Mouse (Mus musculus) limb, embryonic 11.5 days (tissue): ENCODE data around the gene Gdf11. TPM values are rescaled to one million over a fixed set of nuclear protein-coding genes. Genes with fewer than 3 reads are reported as not detected.

Experiments
- ATAC-seq: fragments of 200-750 bp; cut with Nextera tagmentation; 2 replicates; pipeline ENCODE4 v1.8.0; 2017; ENCODE audit warnings: low read depth; ENCODE audit not compliant: insufficient number of reproducible peaks, low FRiP score, low TSS enrichment
- DNase-seq: peaks from one replicate; pipeline ENCODE4 v3.0.0-alpha.2; 2015; ENCODE audit warnings: low spot score
- H3K27ac ChIP-seq: fragments of 300-500 bp; sonication (generic); replicated peaks from 2 replicates; pipeline ENCODE4 v1.5.1; 2014; ENCODE audit warnings: low read depth, mild to moderate bottlenecking, low read length
- H3K27me3 ChIP-seq: fragments of 300-500 bp; sonication (generic); 2 replicates; pipeline ENCODE4 v1.6.1; 2014; ENCODE audit warnings: mild to moderate bottlenecking, low read length, mixed read lengths; ENCODE audit not compliant: control insufficient read depth, insufficient read depth
- H3K36me3 ChIP-seq: fragments of 300-500 bp; sonication (generic); 2 replicates; pipeline ENCODE4 v1.6.1; 2014; ENCODE audit warnings: mild to moderate bottlenecking, low read length, moderate library complexity, mixed read lengths; ENCODE audit not compliant: control insufficient read depth, insufficient read depth
- H3K4me1 ChIP-seq: fragments of 300-500 bp; sonication (generic); 2 replicates; pipeline ENCODE4 v1.6.1; 2014; ENCODE audit warnings: low read length, mixed read lengths; ENCODE audit not compliant: control insufficient read depth, insufficient read depth
- H3K4me2 ChIP-seq: fragments of 300-500 bp; sonication (generic); 2 replicates; pipeline ENCODE4 v1.6.1; 2014; ENCODE audit warnings: low read depth, mild to moderate bottlenecking, moderate library complexity; ENCODE audit not compliant: severe bottlenecking
- H3K4me3 ChIP-seq: fragments of 300-500 bp; sonication (generic); 2 replicates; pipeline ENCODE4 v1.5.1; 2014; ENCODE audit warnings: low read depth, low read length
- H3K9ac ChIP-seq: fragments of 300-500 bp; sonication (generic); 2 replicates; pipeline ENCODE4 v1.6.1; 2014; ENCODE audit warnings: mild to moderate bottlenecking, low read length
- H3K9me3 ChIP-seq: fragments of 300-500 bp; sonication (generic); 2 replicates; pipeline ENCODE4 v1.6.1; 2016; ENCODE audit warnings: low read length; ENCODE audit not compliant: control insufficient read depth
- WGBS: fragments of 180-500 bp; shearing (Covaris S2); extraction: QIAGEN DNeasy Blood & Tissue Kit; methylation state at CpG from one replicate; pipeline ENCODE4 v1.1.7; 2014; 5-methylcytosine and 5-hydroxymethylcytosine counted together
- polyA plus RNA-seq: library from polyadenylated mRNA; unstranded; fragments of >200 nt; fragmentation: Nextera tagmentation; extraction: Ambion mirVana; gene quantifications from 2 replicates; pipeline ENCODE4 v1.2.1, GENCODE M21; 2014

Gene Gdf11
- polyA plus RNA-seq, 1 experiment from 2014 or later, result 17.5 TPM

- 88% methylated on average over 2 of the region's 2 CpGs for WGBS
- no peak for ATAC-seq
- H3K36me3 ChIP-seq, result no peaks in the 10 kb centered on the region; the same call in 1 of the 2 replicates
Measured at GRCm38 (mm10) chr10:128878811-128879210, 12.7 kb downstream of the Gdf11 start.

GRCm38 (mm10) chr10:128878291-128878690 lies 13.2 kb downstream of the Gdf11 start:
- Histone ChIP-seq H3K36me3 (peaks cover 2% of the 10 kb centered on the region; the same call in 1 of the 2 replicates), H3K27me3 (no peaks in the 10 kb centered on the region), H3K9ac (no peak overlapping the region), H3K4me2 (no peak overlapping the region), H3K4me3 (no peak overlapping the region), H3K9me3 (no peaks in the 10 kb centered on the region), H3K27ac (no peak overlapping the region), H3K4me1 (no peaks in the 10 kb centered on the region)
- ATAC-seq, result no peak
- no peak for DNase-seq

More at GRCm38 (mm10) chr10:128878811-128879210, 12.7 kb downstream of the Gdf11 start:
- Histone ChIP-seq H3K9me3 (no peaks in the 10 kb centered on the region), H3K4me1 (no peaks in the 10 kb centered on the region), H3K27me3 (no peaks in the 10 kb centered on the region), H3K9ac (no peak overlapping the region), H3K4me2 (no peak overlapping the region), H3K27ac (no peak overlapping the region), H3K4me3 (no peak overlapping the region)
- no peak for DNase-seq

- Histone ChIP-seq H3K4me3 (no peak overlapping the region), H3K4me1 (no peaks in the 10 kb centered on the region), H3K27me3 (no peaks in the 10 kb centered on the region), H3K27ac (no peak overlapping the region), H3K9me3 (no peaks in the 10 kb centered on the region), H3K36me3 (peaks cover 5% of the 10 kb centered on the region; the same call in 1 of the 2 replicates), H3K9ac (no peak overlapping the region), H3K4me2 (no peak overlapping the region)
- DNase-seq (no peak), ATAC-seq (no peak)
- 86% methylated on average over 3 of the region's 3 CpGs for WGBS
Measured at GRCm38 (mm10) chr10:128870341-128870740, 21.2 kb downstream of the Gdf11 start.

- 81% methylated on average over 1 of the region's 1 CpGs for WGBS
- no peaks in the 10 kb centered on the region for H3K4me1 ChIP-seq
- DNase-seq (no peak), ATAC-seq (no peak)
- H3K27me3 ChIP-seq, result no peaks in the 10 kb centered on the region
- H3K9ac ChIP-seq, result no peak overlapping the region
- H3K27ac ChIP-seq, result no peak overlapping the region
- H3K4me3 ChIP-seq, result no peak overlapping the region
- no peaks in the 10 kb centered on the region for H3K9me3 ChIP-seq
- H3K4me2 ChIP-seq, result no peak overlapping the region
- H3K36me3 ChIP-seq, result peaks cover 3% of the 10 kb centered on the region; the same call in 1 of the 2 replicates
Measured at GRCm38 (mm10) chr10:128866518-128866917, 25.0 kb downstream of the Gdf11 start.

GRCm38 (mm10) chr10:128866042-128866441 lies 25.5 kb downstream of the Gdf11 start:
- H3K36me3 ChIP-seq, result peaks cover 3% of the 10 kb centered on the region; the same call in 1 of the 2 replicates
- ATAC-seq, result no peak
- no peak for DNase-seq
- no peaks in the 10 kb centered on the region for H3K4me1 ChIP-seq
- no peak overlapping the region for H3K27ac ChIP-seq
- H3K4me2 ChIP-seq, result no peak overlapping the region
- H3K27me3 ChIP-seq, result no peaks in the 10 kb centered on the region
- H3K9me3 ChIP-seq, result no peaks in the 10 kb centered on the region
- no peak overlapping the region for H3K9ac ChIP-seq
- H3K4me3 ChIP-seq, result no peak overlapping the region
- WGBS, result 87% methylated on average over 3 of the region's 3 CpGs

- ATAC-seq (no peak), DNase-seq (no peak)
- no peak overlapping the region for H3K4me2 ChIP-seq
- no peak overlapping the region for H3K27ac ChIP-seq
- H3K27me3 ChIP-seq, result no peaks in the 10 kb centered on the region
- no peaks in the 10 kb centered on the region for H3K4me1 ChIP-seq
- no peak overlapping the region for H3K9ac ChIP-seq
- no peaks in the 10 kb centered on the region for H3K9me3 ChIP-seq
- H3K4me3 ChIP-seq, result no peak overlapping the region
- H3K36me3 ChIP-seq, result peaks cover 2% of the 10 kb centered on the region; the same call in 1 of the 2 replicates
Measured at GRCm38 (mm10) chr10:128861176-128861575, 30.3 kb downstream of the Gdf11 start.

- no peaks in the 10 kb centered on the region for H3K27me3 ChIP-seq
- H3K9ac ChIP-seq, result no peak overlapping the region
- no peaks in the 10 kb centered on the region for H3K9me3 ChIP-seq
- H3K4me2 ChIP-seq, result no peak overlapping the region
- 76% methylated on average over 3 of the region's 3 CpGs for whole genome bisulfite sequencing
- ATAC-seq (no peak), DNase-seq (no peak)
- no peak overlapping the region for H3K27ac ChIP-seq
- no peaks in the 10 kb centered on the region for H3K4me1 ChIP-seq
- H3K4me3 ChIP-seq, result no peak overlapping the region
- H3K36me3 ChIP-seq, result peaks cover 15% of the 10 kb centered on the region; the same call in 1 of the 2 replicates
Measured at GRCm38 (mm10) chr10:128850339-128850738, 41.2 kb downstream of the Gdf11 start.

- H3K27ac ChIP-seq, result no peak overlapping the region
- H3K4me1 ChIP-seq, result 0 out of 2 replicates have a peak, but pooled peaks cover 5% of the 10 kb centered on the region
- 62% methylated on average over 2 of the region's 2 CpGs for WGBS
- no peak overlapping the region for H3K4me3 ChIP-seq
- DNase-seq (no peak), ATAC-seq (no peak)
- no peak overlapping the region for H3K9ac ChIP-seq
- H3K9me3 ChIP-seq, result no peaks in the 10 kb centered on the region
- H3K27me3 ChIP-seq, result no peaks in the 10 kb centered on the region
- peaks cover 12% of the 10 kb centered on the region; the same call in 1 of the 2 replicates for H3K36me3 ChIP-seq
- no peak overlapping the region for H3K4me2 ChIP-seq
Measured at GRCm38 (mm10) chr10:128848426-128848825, 43.1 kb downstream of the Gdf11 start.

- Histone ChIP-seq H3K27me3 (no peaks in the 10 kb centered on the region), H3K4me3 (no peak overlapping the region), H3K36me3 (peaks cover 9% of the 10 kb centered on the region; the same call in 1 of the 2 replicates), H3K4me1 (0 out of 2 replicates have a peak, but pooled peaks cover 5% of the 10 kb centered on the region), H3K9me3 (no peaks in the 10 kb centered on the region), H3K27ac (no peak overlapping the region), H3K4me2 (no peak overlapping the region), H3K9ac (no peak overlapping the region)
- WGBS, result 95% methylated on average over 4 of the region's 4 CpGs
- ATAC-seq (no peak), DNase-seq (no peak)
Measured at GRCm38 (mm10) chr10:128846664-128847063, 44.9 kb downstream of the Gdf11 start.
